22 mouse cellular contexts compared by ENCODE assay signal in the genomic region with DNA sequence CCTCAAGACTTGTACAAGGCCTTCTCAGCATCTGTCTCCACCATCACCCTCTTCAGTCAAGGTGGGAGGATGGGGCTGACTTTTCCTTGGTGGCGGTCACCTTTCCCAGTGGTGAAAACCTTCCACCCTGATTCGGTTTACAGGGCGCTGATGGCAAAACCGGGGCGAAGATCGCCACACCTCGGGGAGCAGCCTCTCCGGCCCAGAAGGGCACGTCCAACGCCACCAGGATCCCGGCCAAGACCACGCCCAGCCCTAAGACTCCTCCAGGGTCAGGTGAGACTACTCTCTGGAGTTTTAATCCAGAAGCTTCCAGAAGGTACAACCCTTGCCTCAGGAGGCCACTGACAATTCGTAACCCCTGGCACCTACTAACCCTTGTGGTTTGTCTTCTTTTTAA.
DNase-seq lines count a peak whose midpoint lies in the region; TF ChIP-seq lines count a peak whose summit lies in the region.
"Had no signal": no experiment of that assay in that cellular context is flagged by ENCODE, and none has a peak within 500 bp of the region (broad histone marks: within the 10 kb centered on the region; RNA-seq: fewer than 3 reads in every experiment).

No protein-coding gene starts in this region.

- no peaks in the 10 kb centered on the region for H3K36me3 ChIP-seq in kidney, adult 2 months (ENCODE audit: control insufficient read depth, insufficient read depth, low read length)
- no peaks in the 10 kb centered on the region for H3K36me3 ChIP-seq in small intestine, adult 2 months (ENCODE audit: control insufficient read depth, insufficient read depth, low read length)
- H3K36me3 ChIP-seq: embryonic facial prominence, embryonic 10.5 days; embryonic facial prominence, embryonic 13.5 days; forebrain, embryonic 10.5 days had no signal

- no peaks in the 10 kb centered on the region for H3K4me1 ChIP-seq in kidney, adult 2 months (ENCODE audit: control insufficient read depth, insufficient read depth, low read length)
- peaks cover 28% of the 10 kb centered on the region for H3K4me1 ChIP-seq in small intestine, adult 2 months (ENCODE audit: control insufficient read depth, insufficient read depth, insufficient read length, low read length)

- WGBS in kidney, adult 2 months = 84% methylated on average over 13 of the region's 13 CpGs
- WGBS in small intestine, adult 2 months = 30% methylated on average over 13 of the region's 13 CpGs

- no peaks in the 10 kb centered on the region for H3K27me3 ChIP-seq in kidney, adult 2 months (replicated peaks; ENCODE audit: control insufficient read depth, insufficient read depth, low read length)
- H3K27me3 ChIP-seq in small intestine, adult 2 months (ENCODE audit: control insufficient read depth, insufficient read depth, low read length) = no peaks in the 10 kb centered on the region
- H3K27me3 ChIP-seq: hindbrain, embryonic 15.5 days had no signal

- no peak for TF ChIP-seq POLR2A in kidney, adult 2 months (IDR thresholded peaks at IDR 0.05; ENCODE audit: low read depth, low read length)
- no peak for TF ChIP-seq POLR2A in small intestine, adult 2 months (IDR thresholded peaks at IDR 0.05; ENCODE audit: low read depth, low read length)

- peak; percentile 47 for DNase-seq in adrenal gland, postnatal 10 days
- no peak for DNase-seq in adrenal gland, adult 18-20 months (ENCODE audit: low spot score in 2 of 2)
- peak; percentile 21 for DNase-seq in kidney, adult 2 months
- DNase-seq in kidney, postnatal 4 days = no peak
- DNase-seq in heart, adult 8-10 months (ENCODE audit: low spot score) = no peak
- DNase-seq in frontal cortex, postnatal 10 days (ENCODE audit: low spot score in 2 of 2) = no peak
- DNase-seq: B cell, adult 2 months; cerebellum, adult 11-12 months; cerebellum, adult 8-10 months; cerebellum, postnatal 10 days; cerebellum, postnatal 36 days; embryo, embryonic 11 days; kidney, adult 8-10 months had no signal

- H3K4me3 ChIP-seq in kidney, adult 2 months (ENCODE audit: insufficient read depth, low read depth, low read length) = no peak overlapping the region
- H3K4me3 ChIP-seq in small intestine, adult 2 months (ENCODE audit: low read depth, low read length) = no peak overlapping the region
- H3K4me3 ChIP-seq: embryonic facial prominence, embryonic 10.5 days; embryonic facial prominence, embryonic 13.5 days; erythroblast, embryonic 14.5 days; forebrain, embryonic 10.5 days; forebrain, embryonic 13.5 days; heart, adult 2 months; hindbrain, embryonic 12.5 days; hindbrain, embryonic 15.5 days had no signal

- no peak for TF ChIP-seq CTCF in kidney, adult 2 months (conservative IDR thresholded peaks at IDR 0.05; ENCODE audit: insufficient read depth, insufficient read length, low read depth, low read length)
- TF ChIP-seq CTCF in small intestine, adult 2 months (IDR thresholded peaks at IDR 0.05; ENCODE audit: extremely low read depth, insufficient read length, insufficient replicate concordance, low read depth, low read length) = no peak

- H3K27ac ChIP-seq in kidney, adult 2 months (ENCODE audit: insufficient read depth, low read depth, low read length) = no peak overlapping the region
- H3K27ac ChIP-seq in small intestine, adult 2 months (ENCODE audit: insufficient read depth, low read depth, low read length) = peak overlapping the region; percentile 21
- H3K27ac ChIP-seq: embryonic facial prominence, embryonic 10.5 days; embryonic facial prominence, embryonic 13.5 days; forebrain, embryonic 10.5 days; forebrain, embryonic 13.5 days; hindbrain, embryonic 12.5 days; hindbrain, embryonic 15.5 days had no signal

Comparison
In these comparisons a context has a peak if more than half of its experiments do, and no peak if none do; other contexts are left out.
1. DNase-seq: peak in adrenal gland, postnatal 10 days (single experiment) and kidney, adult 2 months (single experiment); none in adrenal gland, adult 18-20 months (0 of 2), kidney, postnatal 4 days (0 of 2), heart, adult 8-10 months (single experiment) and frontal cortex, postnatal 10 days (0 of 2).